Mouse (Mus musculus) cortical plate, adult 2 months (tissue): ENCODE measurements at regions not wholly inside any gene's neighbourhood (a gene's known extent, or its start where the extent isn't known, plus 50 kb on each side); places are given as distances from the start of the nearest gene placed in this dataset.

ENCODE experiments used
- CTCF ChIP-seq: fragments of 200-500 bp; IDR thresholded peaks from 2 replicates; pipeline ENCODE4 v1.5.1; 2011; ENCODE audit warnings: mild to moderate bottlenecking, control low read depth, low read length; ENCODE audit not compliant: insufficient read depth; ENCODE audit errors: extremely low read depth
- POLR2A ChIP-seq: fragments of 200-500 bp; IDR thresholded peaks from 2 replicates; pipeline ENCODE4 v1.6.1; 2011; ENCODE audit warnings: mild to moderate bottlenecking, low read length, control low read depth; ENCODE audit not compliant: insufficient read depth; ENCODE audit errors: extremely low read depth

GRCm38 (mm10) chr2:103896160-103896559 lies 61.6 kb upstream of the Lmo2 start:
- no peak for TF ChIP-seq POLR2A
- no peak for TF ChIP-seq CTCF
